Mouse (Mus musculus) frontal cortex, postnatal 25 days (tissue): ENCODE measurements around the gene Ank3.
A peak's percentile ranks its signal among the peaks of the same experiment; 100 is the strongest.

Experiments used
- DNase-seq, 2 experiments: peaks; one replicate each; pipeline ENCODE4 v3.0.0; 2022; ENCODE audit warnings: low spot score in 2 of 2

The Ank3 gene

GRCm38 (mm10) chr10:69405431-69405830 lies 6.9 kb downstream of the Ank3 start:
- no peak for DNase-seq

- DNase-seq = no peak
Measured at GRCm38 (mm10) chr10:69414888-69415287, 16.3 kb downstream of the Ank3 start.

GRCm38 (mm10) chr10:69418716-69419115 lies 20.1 kb downstream of the Ank3 start:
- no peak for DNase-seq

DNA sequence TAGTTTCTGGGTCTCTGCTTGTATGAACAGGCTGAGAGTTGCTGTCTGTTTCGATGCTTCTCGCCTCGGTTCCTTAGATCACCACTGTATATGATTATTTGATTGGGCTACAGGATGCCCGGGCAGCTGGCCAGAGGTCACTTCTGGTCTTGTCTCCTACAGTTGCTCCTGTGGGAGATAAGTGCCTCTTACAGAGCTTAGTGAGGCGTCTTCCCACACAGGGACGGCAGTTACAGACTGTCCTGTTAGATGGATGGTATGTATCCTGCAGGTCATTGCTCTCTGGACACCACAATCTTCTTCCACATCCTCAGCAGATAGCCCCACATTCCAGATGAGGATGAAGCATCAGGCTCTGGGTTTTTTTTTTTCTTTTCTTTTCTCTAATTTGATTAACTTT lies 21.7 kb downstream of the Ank3 start:
- DNase-seq = no peak

DNA sequence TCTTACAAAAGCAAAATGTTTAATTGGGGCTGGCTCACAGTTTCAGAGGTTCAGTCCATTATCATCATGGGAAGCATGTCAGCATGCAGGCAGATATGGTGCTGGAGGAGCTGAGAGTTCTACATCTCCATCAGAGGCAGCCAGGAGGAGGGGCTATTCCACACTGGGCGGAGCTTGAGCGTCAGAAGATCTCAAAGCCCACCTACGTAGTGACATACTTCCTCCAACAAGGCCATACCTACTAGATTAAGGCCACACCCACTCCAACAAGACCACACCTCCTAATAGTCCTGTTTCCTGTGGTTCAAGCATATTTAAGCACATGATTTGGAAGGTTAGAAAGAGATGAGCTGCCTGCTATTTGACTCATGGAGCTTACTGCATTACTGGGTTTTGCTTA lies 25.5 kb downstream of the Ank3 start:
- DNase-seq = no peak

GRCm38 (mm10) chr10:69430138-69430537 lies 31.6 kb downstream of the Ank3 start:
- DNase-seq = no peak

DNA sequence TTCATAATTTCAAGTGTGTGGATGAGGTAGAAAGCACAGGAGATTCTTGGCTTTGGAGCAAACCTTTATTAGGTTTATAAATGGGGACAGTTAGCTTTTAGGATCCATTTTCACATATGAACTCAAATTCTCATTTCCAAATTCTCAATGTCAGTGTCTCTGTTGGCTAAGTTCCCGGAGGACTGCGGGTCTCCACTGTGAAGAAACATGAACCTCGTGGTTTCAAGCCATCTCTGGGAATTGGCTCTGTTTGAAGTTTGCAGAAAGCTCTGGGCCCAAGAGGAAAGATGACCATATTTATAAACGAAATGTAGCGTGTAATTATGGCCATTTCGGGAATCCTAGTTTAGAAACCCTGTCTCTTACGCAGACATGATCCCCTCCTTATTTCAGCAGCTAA lies 32.5 kb downstream of the Ank3 start:
- no peak for DNase-seq

DNA sequence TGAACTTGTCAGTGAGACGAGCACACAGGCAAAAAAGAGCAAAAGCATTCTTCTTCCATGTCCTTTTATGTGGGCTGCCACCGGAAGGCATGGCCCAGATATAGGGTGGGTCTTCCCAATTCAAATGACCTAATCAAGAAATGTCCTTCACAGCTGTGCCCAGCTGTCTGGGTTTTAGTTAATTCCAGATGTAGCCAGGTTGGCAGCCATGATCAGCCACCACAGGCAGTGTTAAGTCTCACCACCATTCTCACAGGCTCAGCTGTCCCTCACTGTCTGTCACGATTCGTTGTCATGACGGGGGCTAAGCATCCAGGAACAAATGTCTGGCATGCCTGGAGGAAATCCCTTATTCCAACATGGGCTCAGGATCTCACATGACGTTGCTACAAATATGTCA lies 36.6 kb downstream of the Ank3 start:
- DNase-seq = no peak

DNA sequence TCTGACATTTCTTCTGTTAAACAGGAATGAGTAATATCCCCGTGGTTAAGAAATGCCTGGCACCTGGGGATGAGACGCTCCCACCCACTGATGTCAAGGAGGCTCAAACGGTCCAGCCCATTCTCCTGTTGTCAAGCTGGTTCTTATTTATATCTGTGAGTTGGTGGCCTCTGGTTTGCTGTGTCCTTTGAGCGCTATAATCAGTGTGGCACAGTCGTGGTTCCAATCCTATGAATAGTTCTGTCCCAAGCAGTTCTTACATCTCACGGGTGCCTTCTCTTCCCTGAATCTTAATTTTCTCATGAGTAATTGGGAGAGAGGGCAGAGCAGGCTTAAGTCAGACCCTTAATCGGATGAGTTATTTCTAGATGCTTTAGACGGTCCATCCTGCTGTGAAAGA lies 40.9 kb downstream of the Ank3 start:
- DNase-seq = no peak

GRCm38 (mm10) chr10:69444546-69444945 lies 46.0 kb downstream of the Ank3 start:
- no peak for DNase-seq

GRCm38 (mm10) chr10:69445951-69446350 lies 47.4 kb downstream of the Ank3 start:
- no peak for DNase-seq

GRCm38 (mm10) chr10:69446566-69446965 lies 48.0 kb downstream of the Ank3 start:
- DNase-seq = no peak

GRCm38 (mm10) chr10:69447308-69447707 lies 48.7 kb downstream of the Ank3 start:
- DNase-seq = no peak

GRCm38 (mm10) chr10:69448174-69448573 lies 49.6 kb downstream of the Ank3 start:
- DNase-seq = no peak

DNA sequence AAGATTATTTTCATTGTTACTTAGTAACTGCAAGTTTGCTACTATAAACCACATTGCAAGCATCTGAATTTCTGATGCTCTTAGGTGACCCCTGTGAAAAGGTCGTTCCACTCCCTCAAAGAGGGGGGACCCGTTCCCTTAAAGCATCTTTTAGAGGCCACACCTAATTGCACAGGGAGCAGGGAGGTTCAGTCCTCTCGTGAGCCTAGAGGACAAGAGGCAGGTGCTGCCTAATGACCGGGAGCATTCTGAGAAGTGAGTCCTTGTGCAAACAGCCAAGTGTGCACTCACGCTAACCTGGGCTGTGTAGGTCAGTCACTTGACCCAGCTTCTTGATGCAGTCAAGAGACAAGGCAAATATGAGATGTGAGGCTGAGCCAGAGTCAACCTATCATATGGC lies 52.4 kb downstream of the Ank3 start:
- DNase-seq = no peak

DNA sequence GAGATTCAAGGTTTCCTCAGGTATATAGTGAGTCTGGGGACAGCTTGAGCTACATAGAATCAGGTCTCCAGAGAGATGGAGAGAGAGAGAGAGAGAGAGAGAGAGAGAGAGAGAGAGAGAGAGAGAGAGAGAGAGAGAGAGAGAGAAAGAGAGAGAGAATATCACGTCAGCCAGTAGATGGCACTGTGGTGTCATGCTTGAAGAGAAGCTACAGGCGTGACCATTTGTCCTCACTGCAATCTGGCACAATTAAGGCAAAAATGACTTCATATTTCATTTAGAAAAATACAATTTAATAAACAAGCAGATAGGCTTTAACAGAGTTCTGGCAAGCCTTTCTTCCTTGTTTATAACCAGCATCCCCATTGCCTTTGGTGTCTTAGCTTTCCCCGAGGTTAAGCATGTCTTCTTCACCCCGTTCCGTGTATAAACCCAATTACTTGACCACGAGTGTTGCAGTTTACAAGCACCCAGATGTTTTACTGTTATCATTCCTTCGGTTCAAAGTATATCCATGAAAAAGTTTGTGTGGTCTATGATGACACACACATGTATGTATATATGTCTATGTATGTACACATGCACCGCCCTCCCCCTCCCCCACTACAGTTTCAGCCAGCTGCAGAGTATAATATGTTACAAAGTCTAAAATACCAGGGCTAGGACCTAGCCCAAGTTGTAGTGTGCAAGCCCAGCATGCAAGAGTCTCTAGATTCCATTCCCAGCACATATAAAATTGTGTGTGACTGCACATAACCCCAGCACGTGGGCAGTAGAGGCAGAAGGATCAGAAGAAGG lies 53.8 kb downstream of the Ank3 start:
- DNase-seq = peak; percentile 22 to 49

DNA sequence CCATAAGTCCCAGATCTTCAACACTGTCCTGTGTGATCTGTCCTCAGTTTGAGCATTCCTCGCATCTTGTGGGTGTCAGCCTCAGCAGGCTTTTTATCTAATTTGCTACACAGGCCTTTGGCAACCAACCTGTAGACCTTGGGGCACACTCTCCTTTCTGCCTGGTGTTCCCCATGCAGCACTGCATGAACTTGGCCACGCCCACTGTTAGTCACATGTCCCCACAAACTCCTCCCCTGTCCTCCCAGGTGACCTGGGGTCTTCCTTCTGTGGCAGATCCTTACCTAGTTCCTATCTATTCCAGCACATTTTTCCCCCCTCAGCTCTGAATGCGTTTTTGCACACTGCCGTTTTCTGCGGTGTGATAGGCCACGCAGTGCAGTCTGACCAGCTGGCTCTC lies 55.0 kb downstream of the Ank3 start:
- DNase-seq = no peak

GRCm38 (mm10) chr10:69454480-69454879 lies 55.9 kb downstream of the Ank3 start:
- DNase-seq = no peak

- no peak for DNase-seq
Measured at GRCm38 (mm10) chr10:69464826-69465225, 66.3 kb downstream of the Ank3 start.

DNA sequence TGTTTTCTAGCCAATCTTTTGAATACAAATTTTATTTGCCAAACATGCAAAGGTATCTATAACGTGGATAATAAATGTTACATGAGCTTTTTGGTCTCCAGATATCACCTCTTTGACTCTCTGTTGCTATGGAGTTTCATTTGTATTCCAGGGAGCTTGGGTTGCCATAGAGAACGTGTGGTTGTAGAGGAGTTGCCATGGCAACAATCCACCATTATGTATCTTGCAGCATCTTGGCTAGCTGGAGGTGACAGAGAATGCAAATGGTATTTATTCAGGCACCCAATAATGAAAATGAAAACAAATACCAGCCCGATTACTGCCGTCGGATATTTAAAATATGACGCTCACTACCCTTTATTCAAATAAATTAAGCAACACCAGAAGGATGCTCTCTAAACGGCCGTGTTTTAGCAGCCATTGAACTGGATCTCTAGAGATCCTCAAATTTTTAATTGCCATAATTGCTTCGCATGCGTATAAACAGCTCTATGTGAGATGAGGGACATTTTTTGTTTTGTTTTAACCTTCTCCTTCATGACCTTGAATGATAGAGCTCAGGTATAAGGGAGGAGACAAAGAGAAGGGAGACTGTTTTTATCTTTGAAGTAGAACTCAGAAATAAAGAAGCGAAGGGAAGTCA lies 67.1 kb downstream of the Ank3 start:
- DNase-seq = no peak

- no peak for DNase-seq
Measured at GRCm38 (mm10) chr10:69466201-69466585, 67.6 kb downstream of the Ank3 start.

GRCm38 (mm10) chr10:69466586-69466985 lies 68.0 kb downstream of the Ank3 start:
- DNase-seq = no peak

DNA sequence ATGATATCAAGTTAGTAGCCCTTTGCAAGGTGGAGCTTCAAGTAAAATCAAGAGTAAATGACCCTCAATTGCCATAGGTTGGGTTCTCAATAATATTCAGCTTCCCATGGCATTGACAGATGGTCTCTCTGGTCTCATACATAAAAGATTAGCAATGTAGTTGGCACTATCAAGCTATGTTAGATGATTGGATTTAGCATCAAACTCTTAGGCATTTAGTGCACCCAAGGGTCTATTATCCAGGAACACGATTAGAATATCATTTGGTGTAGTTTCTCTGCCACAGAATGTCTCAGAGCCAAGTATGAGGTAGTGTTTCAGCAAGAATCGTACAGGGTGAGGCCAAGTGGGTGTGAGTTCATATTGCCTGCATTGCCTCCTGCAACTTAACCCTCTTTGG lies 68.6 kb downstream of the Ank3 start:
- DNase-seq = no peak

- DNase-seq = no peak
Measured at GRCm38 (mm10) chr10:69471841-69472240, 73.3 kb downstream of the Ank3 start.
